Mouse (Mus musculus): ENCODE results near the gene Ptms. TPM values are rescaled to one million over a fixed set of nuclear protein-coding genes. Genes with fewer than 3 reads are reported as not detected.
A peak's percentile ranks its signal among the peaks of the same experiment; 100 is the strongest.

Ptms gene
- polyA plus RNA-seq, 1 experiment, result 2.6 TPM

DNA sequence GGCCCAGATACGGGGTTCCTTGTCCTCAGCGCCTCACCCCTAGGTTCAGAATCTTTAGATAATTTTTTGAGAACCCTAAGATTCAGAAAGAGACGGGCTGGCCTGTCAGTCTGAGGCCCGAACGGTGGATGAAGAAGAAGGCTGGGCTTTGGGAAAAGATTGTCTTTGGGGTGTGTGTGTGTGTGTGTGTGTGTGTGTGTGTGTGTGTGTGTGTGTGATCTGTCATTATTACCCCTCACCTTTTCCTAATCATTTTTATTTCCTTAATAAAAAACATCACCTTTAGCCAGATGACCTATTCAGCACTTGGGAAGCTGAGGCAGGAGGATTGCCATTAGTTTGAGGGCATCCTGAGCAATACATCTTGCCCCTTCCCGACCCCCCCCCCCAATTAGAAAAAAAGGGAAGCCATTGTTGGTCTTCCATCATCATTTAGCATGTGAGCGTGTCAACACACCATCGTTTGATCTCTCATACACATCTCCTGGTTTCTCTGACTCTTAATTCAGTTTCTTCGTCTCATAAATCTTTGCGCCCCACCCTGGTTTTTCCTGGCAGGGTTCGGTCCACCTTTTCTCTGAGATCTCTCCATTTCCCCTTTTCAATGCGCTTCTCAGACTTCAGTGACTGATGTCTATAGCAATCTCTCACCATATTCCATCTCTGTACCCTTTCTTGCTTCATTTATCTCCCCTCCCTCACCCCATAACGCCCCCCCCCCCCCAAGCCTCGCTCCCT, 844 bp downstream of the Ptms start:
- peaks cover 9% of the 10 kb centered on the region; the same call in 1 of the 2 replicates for H3K9me3 ChIP-seq (ENCODE audit: control insufficient read depth, low read length)
- TF ChIP-seq TAL1 (IDR thresholded peaks at IDR 0.05; ENCODE audit: low read length) (no peak), GATA1 (IDR thresholded peaks at IDR 0.05; ENCODE audit: low read length) (no peak)
- peaks cover 19% of the 10 kb centered on the region for H3K4me1 ChIP-seq (ENCODE audit: control insufficient read depth)
- H3K36me3 ChIP-seq (ENCODE audit: control insufficient read depth), result peaks cover 2% of the 10 kb centered on the region; the same call in 1 of the 2 replicates
- no peak overlapping the region for H3K4me3 ChIP-seq (replicated peaks)
- H3K27me3 ChIP-seq (ENCODE audit: control insufficient read depth), result peaks cover 90% of the 10 kb centered on the region

GRCm38 (mm10) chr6:124918331-124918690, 1.6 kb downstream of the Ptms start:
- Histone ChIP-seq H3K36me3 (ENCODE audit: control insufficient read depth) (peaks cover 2% of the 10 kb centered on the region; the same call in 1 of the 2 replicates), H3K27me3 (ENCODE audit: control insufficient read depth) (peaks cover 96% of the 10 kb centered on the region), H3K9me3 (ENCODE audit: control insufficient read depth, low read length) (peaks cover 9% of the 10 kb centered on the region; the same call in 1 of the 2 replicates), H3K4me1 (ENCODE audit: control insufficient read depth) (peaks cover 19% of the 10 kb centered on the region), H3K4me3 (replicated peaks) (peak overlapping the region; percentile 63)
- TF ChIP-seq GATA1 (IDR thresholded peaks at IDR 0.05; ENCODE audit: low read length), result no peak

GRCm38 (mm10) chr6:124917518-124918330, 2.2 kb downstream of the Ptms start:
- H3K4me1 ChIP-seq (ENCODE audit: control insufficient read depth), result peaks cover 19% of the 10 kb centered on the region
- H3K9me3 ChIP-seq (ENCODE audit: control insufficient read depth, low read length), result peaks cover 9% of the 10 kb centered on the region; the same call in 1 of the 2 replicates
- H3K36me3 ChIP-seq (ENCODE audit: control insufficient read depth), result peaks cover 2% of the 10 kb centered on the region; the same call in 1 of the 2 replicates
- peaks cover 95% of the 10 kb centered on the region for H3K27me3 ChIP-seq (ENCODE audit: control insufficient read depth)
- TF ChIP-seq GATA1 (IDR thresholded peaks at IDR 0.05; ENCODE audit: low read length) (no peak), TAL1 (IDR thresholded peaks at IDR 0.05; ENCODE audit: low read length) (no peak)
- H3K4me3 ChIP-seq (replicated peaks), result peak overlapping the region; percentile 63

DNA sequence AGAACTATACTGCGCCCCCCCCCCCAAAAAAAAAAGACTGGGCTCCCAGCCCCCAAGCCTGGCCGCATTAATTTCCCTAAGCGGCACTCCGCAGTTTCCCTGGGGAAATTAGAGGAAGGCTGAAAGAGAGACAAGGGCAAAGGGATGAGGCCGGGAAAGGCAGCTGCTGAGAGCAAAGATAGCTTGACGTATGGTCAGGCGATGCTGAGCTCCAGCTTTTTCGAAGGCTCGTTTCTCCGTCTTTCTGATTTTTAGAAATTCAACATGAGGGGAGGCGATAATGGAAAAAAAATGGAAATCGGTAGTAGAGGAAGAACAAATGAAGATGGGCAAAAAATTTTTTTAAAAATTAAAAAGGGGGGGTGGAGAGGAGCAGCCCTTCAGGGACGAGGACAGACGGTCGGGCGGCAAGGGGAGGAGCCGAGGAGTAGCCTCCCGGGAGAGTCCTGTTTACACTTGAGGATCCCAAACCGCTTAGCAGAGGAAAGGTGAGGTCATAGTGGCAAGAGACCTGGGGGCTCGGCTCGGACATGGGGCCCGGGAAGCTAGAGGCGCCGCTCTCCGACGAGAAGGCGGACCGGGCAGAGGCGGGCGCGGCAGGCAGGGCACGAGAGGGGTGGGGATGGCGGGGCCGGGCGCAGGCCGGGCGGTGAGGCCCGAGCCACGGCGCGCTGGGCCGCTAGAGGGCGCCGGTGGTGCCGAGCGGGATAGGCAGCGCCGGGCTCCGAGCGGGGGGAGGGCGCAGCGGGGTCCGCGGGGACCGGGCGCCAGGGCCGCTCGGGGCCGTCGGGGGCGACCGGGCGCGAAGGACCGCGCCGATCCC, 3.0 kb downstream of the Ptms start:
- H3K4me1 ChIP-seq (ENCODE audit: control insufficient read depth), result peaks cover 19% of the 10 kb centered on the region

DNA sequence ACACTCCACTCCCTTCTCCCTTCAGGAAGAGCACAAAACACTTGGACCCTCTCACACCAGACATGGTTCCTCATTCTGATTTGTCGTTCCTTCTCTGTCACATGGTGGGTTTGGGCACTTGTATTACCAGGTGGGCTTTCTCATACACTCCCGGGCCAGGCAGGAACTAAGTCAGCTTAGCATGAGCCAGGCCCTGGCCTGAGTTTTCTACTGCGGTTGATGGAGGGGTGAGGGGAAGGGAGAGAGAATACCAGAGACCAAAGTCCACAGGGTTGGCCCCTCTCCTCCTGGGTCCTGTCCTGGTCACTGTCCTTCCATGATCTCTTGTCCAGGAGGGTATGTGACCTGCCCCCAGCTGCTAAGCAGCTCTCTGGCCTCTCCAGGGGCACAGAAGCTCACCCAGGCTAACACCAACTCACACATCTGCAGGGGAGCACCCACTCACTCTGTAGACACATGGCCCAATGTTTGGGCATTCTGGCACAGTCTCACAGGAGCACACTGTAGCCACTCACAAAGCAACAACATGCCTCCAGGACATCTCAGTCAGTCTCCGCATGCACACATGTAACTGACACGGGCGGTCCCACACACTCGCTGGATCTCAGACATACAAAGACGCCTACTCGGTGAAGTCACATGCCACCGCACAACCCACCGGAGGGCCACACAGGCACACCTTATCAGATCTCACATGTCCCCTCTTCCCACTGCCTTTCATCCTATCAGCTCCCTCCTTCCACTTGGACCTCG, 3.8 kb downstream of the Ptms start:
- Histone ChIP-seq H3K36me3 (ENCODE audit: control insufficient read depth) (peaks cover 2% of the 10 kb centered on the region; the same call in 1 of the 2 replicates), H3K27me3 (ENCODE audit: control insufficient read depth) (peaks cover 98% of the 10 kb centered on the region), H3K9me3 (ENCODE audit: control insufficient read depth, low read length) (peaks cover 9% of the 10 kb centered on the region; the same call in 1 of the 2 replicates), H3K4me3 (replicated peaks) (peak overlapping the region; percentile 63), H3K4me1 (ENCODE audit: control insufficient read depth) (peaks cover 19% of the 10 kb centered on the region)
- no peak for TF ChIP-seq GATA1 (IDR thresholded peaks at IDR 0.05; ENCODE audit: low read length)
- TF ChIP-seq TAL1 (IDR thresholded peaks at IDR 0.05; ENCODE audit: low read length), result no peak

More for the DNA sequence above, 3.0 kb downstream of the Ptms start:
- peaks cover 9% of the 10 kb centered on the region; the same call in 1 of the 2 replicates for H3K9me3 ChIP-seq (ENCODE audit: control insufficient read depth, low read length)
- TF ChIP-seq TAL1 (IDR thresholded peaks at IDR 0.05; ENCODE audit: low read length), result no peak
- peaks cover 2% of the 10 kb centered on the region; the same call in 1 of the 2 replicates for H3K36me3 ChIP-seq (ENCODE audit: control insufficient read depth)
- H3K27me3 ChIP-seq (ENCODE audit: control insufficient read depth), result peaks cover 98% of the 10 kb centered on the region
- peak overlapping the region; percentile 63 for H3K4me3 ChIP-seq (replicated peaks)

GRCm38 (mm10) chr6:124915160-124915941, 4.6 kb downstream of the Ptms start:
- TF ChIP-seq TAL1 (IDR thresholded peaks at IDR 0.05; ENCODE audit: low read length) (no peak), GATA1 (IDR thresholded peaks at IDR 0.05; ENCODE audit: low read length) (no peak)
- H3K9me3 ChIP-seq (ENCODE audit: control insufficient read depth, low read length), result peaks cover 9% of the 10 kb centered on the region; the same call in 1 of the 2 replicates
- no peak overlapping the region for H3K4me3 ChIP-seq (replicated peaks)
- peaks cover 19% of the 10 kb centered on the region for H3K4me1 ChIP-seq (ENCODE audit: control insufficient read depth)
- peaks cover 98% of the 10 kb centered on the region for H3K27me3 ChIP-seq (ENCODE audit: control insufficient read depth)
- peaks cover 2% of the 10 kb centered on the region; the same call in 1 of the 2 replicates for H3K36me3 ChIP-seq (ENCODE audit: control insufficient read depth)

- H3K36me3 ChIP-seq (ENCODE audit: control insufficient read depth), result peaks cover 2% of the 10 kb centered on the region; the same call in 1 of the 2 replicates
- H3K4me3 ChIP-seq (replicated peaks), result no peak overlapping the region
- no peak for TF ChIP-seq GATA1 (IDR thresholded peaks at IDR 0.05; ENCODE audit: low read length)
- TF ChIP-seq TAL1 (IDR thresholded peaks at IDR 0.05; ENCODE audit: low read length), result no peak
- peaks cover 19% of the 10 kb centered on the region for H3K4me1 ChIP-seq (ENCODE audit: control insufficient read depth)
- peaks cover 98% of the 10 kb centered on the region for H3K27me3 ChIP-seq (ENCODE audit: control insufficient read depth)
- peaks cover 9% of the 10 kb centered on the region; the same call in 1 of the 2 replicates for H3K9me3 ChIP-seq (ENCODE audit: control insufficient read depth, low read length)
Observed at GRCm38 (mm10) chr6:124914511-124914910, 5.4 kb downstream of the Ptms start.
